Mouse (Mus musculus) embryonic stem cell, embryonic (primary cell): Measurements from ENCODE around the gene Atg3.

Source experiments
- CTCF ChIA-PET, 4 experiments: fragments of 300-600 bp in 2 of 4; fragments of 350-600 bp in 2 of 4; sonication (Branson Sonifier 250); formaldehyde crosslinking; loops; one replicate each; lab custom pipeline; 2022; ENCODE audit warnings: inconsistent platforms in 2 of 4; lab: Charles Lee
- POLR2A ChIA-PET, 4 experiments: fragments of 300-600 bp in 2 of 4; fragments of 350-600 bp in 2 of 4; sonication (Branson Sonifier 250); formaldehyde crosslinking; loops; one replicate each; lab custom pipeline; 2022; ENCODE audit warnings: antibody characterized with exemption in 4 of 4, inconsistent platforms in 1 of 4; lab: Charles Lee

Gene Atg3

DNA sequence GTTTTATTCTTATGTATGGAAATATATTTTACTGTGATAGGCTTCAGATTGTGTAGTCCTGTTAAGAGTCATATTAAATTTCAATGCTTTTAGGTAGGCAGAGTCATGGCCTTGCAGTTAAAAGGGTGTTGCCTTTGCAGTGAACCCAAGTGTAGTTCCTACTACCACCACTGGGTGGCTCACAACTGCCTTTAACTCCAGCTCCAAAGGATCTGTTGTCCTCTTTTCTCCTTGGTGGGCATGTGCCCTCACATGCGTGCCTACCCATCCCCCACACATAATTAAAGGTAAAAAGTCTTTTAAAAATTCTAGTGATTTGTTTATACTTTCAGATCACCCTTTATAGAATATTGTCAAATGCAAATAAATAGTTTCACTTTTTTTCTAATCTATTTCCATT lies 34.0 kb downstream of the Atg3 start:
- ChIA-PET CTCF (interaction anchor here in 3 of 4 experiments (0.6 to 1.4 kb wide), 4 partner anchors 32 to 1247 kb away, joined by 3 to 8 read pairs (median 4); partner anchors contain the start of gene Btla (in 1 of the 3)), POLR2A (no interaction called here)

GRCm38 (mm10) chr16:45196816-45197215 lies 38.2 kb downstream of the Atg3 start:
- ChIA-PET POLR2A (no interaction called here), CTCF (interaction anchor here in 3 of 4 experiments (0.6 to 0.7 kb wide), 3 partner anchors 12 to 340 kb away, joined by 3 read pairs; no protein-coding TSS in a partner anchor)

DNA sequence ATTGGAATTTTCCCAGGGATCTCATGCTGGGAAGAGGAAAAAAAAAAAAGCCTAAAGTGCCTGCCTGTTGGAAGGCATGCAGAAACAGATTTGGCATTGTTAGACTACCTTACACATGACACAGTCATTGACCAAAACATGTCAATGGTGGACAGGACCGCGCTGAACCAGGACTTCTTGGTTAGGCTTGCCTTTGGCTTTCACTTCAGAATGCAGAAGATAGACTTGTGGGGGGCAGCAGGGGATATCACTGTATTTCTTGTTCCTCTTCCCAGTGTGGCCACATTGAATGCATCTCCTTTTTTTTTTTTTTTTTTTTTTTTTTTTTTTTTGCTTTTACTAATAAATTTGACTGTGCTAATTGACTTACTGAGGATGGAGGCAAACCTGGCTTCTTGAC lies 42.8 kb downstream of the Atg3 start:
- ChIA-PET CTCF (no interaction called here), POLR2A (no interaction called here)

DNA sequence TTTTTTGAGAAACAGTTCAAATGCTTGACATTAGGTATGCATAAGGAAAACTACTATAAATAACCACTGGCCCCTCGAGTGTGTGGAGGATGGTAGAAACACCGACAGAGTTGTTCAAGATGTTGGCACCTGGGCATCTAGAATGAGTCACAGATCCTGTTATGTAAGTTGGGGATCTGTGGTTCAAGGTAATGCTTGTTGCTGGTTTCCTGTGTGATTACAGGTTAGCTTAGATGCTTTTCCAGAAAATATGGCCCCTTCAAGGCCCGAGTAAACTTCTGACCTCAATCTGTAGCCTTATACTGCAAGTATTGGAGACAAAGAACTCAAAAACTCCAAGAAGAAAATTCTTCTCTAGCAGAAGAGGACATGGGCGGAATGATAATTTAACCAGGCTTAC lies 45.9 kb downstream of the Atg3 start:
- ChIA-PET POLR2A (interaction anchor here in 1 of 4 experiments (0.8 kb wide), 1 partner anchor 52 kb away, joined by 3 read pairs; no protein-coding TSS in a partner anchor), CTCF (no interaction called here)

DNA sequence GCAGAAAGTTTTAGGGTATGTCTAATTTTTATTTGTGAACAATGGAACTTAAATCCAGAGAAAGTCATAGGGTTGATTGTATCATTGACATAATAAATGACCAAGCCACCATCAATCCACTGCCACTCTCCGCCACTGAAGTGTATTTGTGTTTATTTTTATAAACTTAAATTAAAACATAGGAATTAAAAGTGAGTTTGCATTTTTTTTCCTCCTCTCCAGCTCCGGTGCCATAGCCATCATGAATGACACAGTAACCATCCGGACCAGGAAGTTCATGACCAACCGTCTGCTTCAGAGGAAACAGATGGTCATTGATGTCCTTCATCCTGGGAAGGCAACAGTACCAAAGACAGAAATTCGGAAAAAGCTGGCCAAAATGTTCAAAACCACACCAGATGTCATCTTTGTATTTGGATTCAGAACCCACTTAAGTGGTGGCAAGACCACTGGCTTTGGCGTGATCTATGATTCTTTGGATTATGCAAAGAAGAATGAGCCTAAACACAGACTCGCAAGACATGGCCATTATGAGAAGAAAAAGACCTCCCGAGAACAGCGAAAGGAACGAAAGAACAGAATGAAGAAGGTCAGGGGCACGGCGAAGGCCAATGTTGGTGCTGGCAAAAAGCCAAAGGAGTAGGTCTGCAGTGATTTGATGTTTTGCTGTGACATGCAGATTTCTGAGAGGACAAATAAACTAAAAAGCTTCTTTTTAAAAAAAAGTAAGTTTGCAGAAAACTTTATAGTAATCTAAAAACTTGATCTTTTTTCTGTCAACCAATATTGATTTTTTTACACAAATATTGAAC lies 46.5 kb downstream of the Atg3 start:
- CTCF ChIA-PET = no interaction called here
- POLR2A ChIA-PET = interaction anchor here in 1 of 4 experiments (0.8 kb wide), 1 partner anchor 52 kb away, joined by 3 read pairs; no protein-coding TSS in a partner anchor

DNA sequence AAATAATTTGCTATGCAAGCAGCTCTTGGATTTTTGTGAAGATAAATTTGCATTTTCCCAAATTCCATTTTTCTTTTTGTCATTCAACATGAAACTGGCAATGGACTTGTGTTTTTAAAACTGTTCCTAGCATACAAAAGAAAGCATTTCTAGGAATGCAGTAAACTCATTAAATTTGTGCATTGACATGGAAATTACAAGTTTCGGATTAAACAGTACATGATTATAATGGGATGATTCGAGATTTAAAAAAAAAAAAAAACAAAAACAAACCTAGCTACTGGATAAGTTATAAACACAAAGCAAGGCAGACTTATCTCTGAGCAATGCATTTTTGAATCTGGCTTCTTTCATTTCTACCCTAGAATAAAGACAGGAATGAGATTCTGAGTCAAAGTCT lies 63.4 kb downstream of the Atg3 start:
- POLR2A ChIA-PET = no interaction called here
- CTCF ChIA-PET = interaction anchor here in 1 of 4 experiments (0.6 kb wide), 1 partner anchor 915 kb away, joined by 4 read pairs; no protein-coding TSS in a partner anchor

DNA sequence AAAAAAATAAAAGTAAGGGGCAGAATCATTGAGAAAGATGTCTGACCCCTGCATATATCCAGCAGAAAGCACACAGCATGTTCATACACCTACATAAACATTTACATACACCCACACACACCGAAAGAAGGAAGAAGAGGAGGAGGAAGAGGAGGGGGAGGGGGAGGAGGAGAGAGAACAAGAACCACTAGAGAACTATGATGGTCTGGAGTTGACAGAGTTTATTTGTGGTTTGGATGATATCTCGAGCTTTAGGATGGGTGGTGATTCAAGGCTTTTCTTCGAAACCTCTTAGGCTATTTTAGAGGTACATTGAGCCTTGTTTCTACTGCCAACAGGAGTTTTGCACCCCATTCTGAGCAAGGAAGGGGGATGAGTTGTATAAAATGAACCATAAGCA lies 64.2 kb downstream of the Atg3 start:
- POLR2A ChIA-PET = no interaction called here
- CTCF ChIA-PET = interaction anchor here in 1 of 4 experiments (0.6 kb wide), 1 partner anchor 914 kb away, joined by 4 read pairs; no protein-coding TSS in a partner anchor

DNA sequence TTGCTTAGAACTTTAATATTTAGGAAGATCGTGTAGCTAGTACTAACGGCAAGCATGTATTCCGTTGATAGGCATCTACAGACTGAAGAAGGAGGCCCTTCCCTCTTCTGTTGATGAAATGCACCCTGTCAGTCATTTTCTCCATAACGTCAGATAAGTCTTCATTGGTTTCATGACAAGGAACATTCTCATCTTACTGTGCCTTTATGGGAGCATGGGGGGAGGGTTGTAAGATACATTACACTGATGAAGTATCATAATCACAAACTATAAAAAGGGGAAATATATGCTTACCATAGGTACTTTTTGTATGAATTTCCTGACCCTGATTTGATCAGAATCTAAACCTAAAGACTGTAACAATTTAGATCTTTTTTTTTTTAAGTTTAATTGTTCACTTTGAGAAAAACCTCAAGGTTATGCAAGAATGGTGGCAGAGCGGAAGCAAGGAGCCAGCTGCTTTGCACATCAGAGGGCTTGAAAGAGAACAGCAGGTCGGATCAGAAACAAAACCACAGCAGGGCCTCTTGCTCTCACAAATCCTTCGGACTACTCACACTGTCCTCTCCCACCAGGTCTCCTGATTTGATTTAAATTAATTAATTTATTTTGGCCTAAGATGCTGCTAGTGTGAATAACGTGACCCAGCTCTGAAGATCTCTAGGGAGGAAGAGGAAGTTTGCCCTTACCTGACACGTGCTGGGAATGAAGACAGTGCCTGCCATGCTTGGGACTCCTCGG lies 65.2 kb downstream of the Atg3 start, which contains the start of gene Btla:
Gene Btla, plus strand, starts transcription at position 668 of the 741 bp plus-strand sequence.
- ChIA-PET POLR2A (interaction anchor here in 1 of 4 experiments (0.6 kb wide), 1 partner anchor 71 kb away, joined by 4 read pairs; no protein-coding TSS in a partner anchor), CTCF (interaction anchor here in 2 of 4 experiments (0.6 to 1.2 kb wide), 2 partner anchors 17 to 32 kb away, joined by 4 read pairs; no protein-coding TSS in a partner anchor)

- ChIA-PET CTCF (interaction anchor here in 2 of 4 experiments (0.6 to 1.2 kb wide), 2 partner anchors 16 to 33 kb away, joined by 4 read pairs; no protein-coding TSS in a partner anchor), POLR2A (interaction anchor here in 1 of 4 experiments (0.6 kb wide), 1 partner anchor 71 kb away, joined by 4 read pairs; no protein-coding TSS in a partner anchor)
Measured at GRCm38 (mm10) chr16:45224431-45225008, 65.9 kb downstream of the Atg3 start.

DNA sequence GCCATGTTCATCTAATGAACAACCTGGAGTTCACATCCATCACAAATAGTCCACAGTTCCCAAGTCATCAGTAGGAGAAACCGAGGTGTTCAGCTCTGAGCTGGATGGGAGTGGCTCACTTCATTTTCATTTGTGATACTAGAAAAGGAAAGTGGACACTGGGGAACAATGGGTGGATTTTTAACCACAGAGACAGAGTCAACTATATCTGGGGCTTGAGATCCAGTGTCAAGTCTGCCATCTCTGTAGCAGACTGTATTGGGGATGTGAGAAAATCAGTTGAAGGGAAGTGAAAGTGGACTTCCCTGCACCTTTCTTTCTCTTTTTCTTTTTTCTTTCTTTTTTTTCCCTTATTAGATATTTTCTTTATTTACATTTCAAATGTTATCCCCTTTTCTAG lies 68.4 kb downstream of the Atg3 start:
- ChIA-PET CTCF (no interaction called here), POLR2A (no interaction called here)

GRCm38 (mm10) chr16:45231296-45231695 lies 72.7 kb downstream of the Atg3 start:
- CTCF ChIA-PET = no interaction called here
- POLR2A ChIA-PET = no interaction called here

GRCm38 (mm10) chr16:45233007-45233406 lies 74.4 kb downstream of the Atg3 start:
- CTCF ChIA-PET = no interaction called here

More at GRCm38 (mm10) chr16:45233007-45233406, 74.4 kb downstream of the Atg3 start:
- POLR2A ChIA-PET = no interaction called here
